Mouse (Mus musculus): ENCODE results near the gene Arhgef1. TPM values are rescaled to one million over a fixed set of nuclear protein-coding genes. Genes with fewer than 3 reads are reported as not detected.

Gene Arhgef1
- total RNA-seq, 2 experiments from 2014 or later, result 57.9 to 98.4 TPM

- no peak for DNase-seq (ENCODE audit: extremely low spot score in 1 of 2, low spot score in 1 of 2)
Measured at GRCm38 (mm10) chr7:24931651-24932050, 28.9 kb downstream of the Arhgef1 start.

GRCm38 (mm10) chr7:24943641-24944040 is 40.9 kb downstream of the Arhgef1 start:
- no peak for DNase-seq (ENCODE audit: extremely low spot score in 1 of 2, low spot score in 1 of 2)

- DNase-seq (ENCODE audit: extremely low spot score in 1 of 2, low spot score in 1 of 2), result no peak
Measured at GRCm38 (mm10) chr7:24944257-24944950, 41.7 kb downstream of the Arhgef1 start, which contains the start of gene Gm4881. TSS of gene Gm4881 (minus strand) at chr7:24944494.

- no peak for DNase-seq (ENCODE audit: extremely low spot score in 1 of 2, low spot score in 1 of 2)
Measured at GRCm38 (mm10) chr7:24947316-24948048, 44.8 kb downstream of the Arhgef1 start.

GRCm38 (mm10) chr7:24948774-24949173 is 46.1 kb downstream of the Arhgef1 start:
- DNase-seq (ENCODE audit: extremely low spot score in 1 of 2, low spot score in 1 of 2), result no peak

- DNase-seq (ENCODE audit: extremely low spot score in 1 of 2, low spot score in 1 of 2), result peak; percentile 64 to 82
Measured at GRCm38 (mm10) chr7:24949958-24950623, 47.4 kb downstream of the Arhgef1 start.

GRCm38 (mm10) chr7:24953966-24954365 is 51.3 kb downstream of the Arhgef1 start:
- DNase-seq (ENCODE audit: extremely low spot score in 1 of 2, low spot score in 1 of 2), result no peak

GRCm38 (mm10) chr7:24954450-24954849 is 51.7 kb downstream of the Arhgef1 start:
- no peak for DNase-seq (ENCODE audit: extremely low spot score in 1 of 2, low spot score in 1 of 2)

GRCm38 (mm10) chr7:24955226-24955625 is 52.5 kb downstream of the Arhgef1 start:
- DNase-seq (ENCODE audit: extremely low spot score in 1 of 2, low spot score in 1 of 2), result no peak

GRCm38 (mm10) chr7:24964288-24964687 is 61.6 kb downstream of the Arhgef1 start:
- no peak for DNase-seq (ENCODE audit: extremely low spot score in 1 of 2, low spot score in 1 of 2)

- peak; percentile 80 to 96 for DNase-seq (ENCODE audit: extremely low spot score in 1 of 2, low spot score in 1 of 2)
Measured at GRCm38 (mm10) chr7:24964897-24965535, 62.3 kb downstream of the Arhgef1 start.

- DNase-seq (ENCODE audit: extremely low spot score in 1 of 2, low spot score in 1 of 2), result no peak
Measured at GRCm38 (mm10) chr7:24967966-24968365, 65.3 kb downstream of the Arhgef1 start.

GRCm38 (mm10) chr7:24968463-24968862 is 65.8 kb downstream of the Arhgef1 start:
- DNase-seq (ENCODE audit: extremely low spot score in 1 of 2, low spot score in 1 of 2), result no peak

GRCm38 (mm10) chr7:24969805-24970204 is 67.1 kb downstream of the Arhgef1 start:
- peak in 1 of 2 experiments; percentile 56 for DNase-seq (ENCODE audit: extremely low spot score in 1 of 2, low spot score in 1 of 2)

GRCm38 (mm10) chr7:24970341-24970740 is 67.6 kb downstream of the Arhgef1 start:
- DNase-seq (ENCODE audit: extremely low spot score in 1 of 2, low spot score in 1 of 2), result no peak

- DNase-seq (ENCODE audit: extremely low spot score in 1 of 2, low spot score in 1 of 2), result peak in 1 of 2 experiments; percentile 46
Measured at GRCm38 (mm10) chr7:24971261-24971971, 68.7 kb downstream of the Arhgef1 start.

GRCm38 (mm10) chr7:24971972-24972893 is 69.5 kb downstream of the Arhgef1 start, which contains the start of gene Rabac1:
TSS of gene Rabac1 (minus strand) at chr7:24972754.
- peak; percentile 80 to 84 for DNase-seq (ENCODE audit: extremely low spot score in 1 of 2, low spot score in 1 of 2)

- DNase-seq (ENCODE audit: extremely low spot score in 1 of 2, low spot score in 1 of 2), result no peak
Measured at GRCm38 (mm10) chr7:24973208-24973607, 70.5 kb downstream of the Arhgef1 start.

- no peak for DNase-seq (ENCODE audit: extremely low spot score in 1 of 2, low spot score in 1 of 2)
Measured at GRCm38 (mm10) chr7:24973902-24974301, 71.2 kb downstream of the Arhgef1 start.
